Mouse (Mus musculus): ENCODE measurements at regions not wholly inside any gene's neighbourhood (a gene's known extent, or its start where the extent isn't known, plus 50 kb on each side); places are given as distances from the start of the nearest gene placed in this dataset.
A peak's percentile ranks its signal among the peaks of the same experiment; 100 is the strongest.

- Histone ChIP-seq H3K9me3 (ENCODE audit: control insufficient read depth, low read length) (no peaks in the 10 kb centered on the region), H3K27ac (ENCODE audit: low read depth, low read length) (no peak overlapping the region), H3K9ac (ENCODE audit: low read length) (no peak overlapping the region), H3K4me1 (ENCODE audit: control insufficient read depth, insufficient read depth, low read length) (no peaks in the 10 kb centered on the region), H3K4me3 (ENCODE audit: low read depth, low read length) (no peak overlapping the region), H3K27me3 (ENCODE audit: control insufficient read depth, insufficient read depth, low read length) (no peaks in the 10 kb centered on the region), H3K4me2 (ENCODE audit: low read depth) (no peak overlapping the region), H3K36me3 (ENCODE audit: control insufficient read depth, insufficient read depth, low read length) (no peaks in the 10 kb centered on the region)
- DNase-seq (ENCODE audit: low spot score) (no peak), ATAC-seq (ENCODE audit: insufficient read depth, low FRiP score, low TSS enrichment) (no peak)
- 85% methylated on average over 3 of the region's 3 CpGs for WGBS
Observed at GRCm38 (mm10) chr2:148523401-148523800, 80.0 kb upstream of the Cd93 start.

GRCm38 (mm10) chr2:148522936-148523335 lies 79.6 kb upstream of the Cd93 start:
- no peaks in the 10 kb centered on the region for H3K9me3 ChIP-seq (ENCODE audit: control insufficient read depth, low read length)
- H3K4me2 ChIP-seq (ENCODE audit: low read depth), result no peak overlapping the region
- no peaks in the 10 kb centered on the region for H3K4me1 ChIP-seq (ENCODE audit: control insufficient read depth, insufficient read depth, low read length)
- no peak overlapping the region for H3K9ac ChIP-seq (ENCODE audit: low read length)
- DNase-seq (ENCODE audit: low spot score), result no peak
- no peaks in the 10 kb centered on the region for H3K27me3 ChIP-seq (ENCODE audit: control insufficient read depth, insufficient read depth, low read length)
- WGBS, result 87% methylated on average over 2 of the region's 2 CpGs
- H3K36me3 ChIP-seq (ENCODE audit: control insufficient read depth, insufficient read depth, low read length), result no peaks in the 10 kb centered on the region
- H3K27ac ChIP-seq (ENCODE audit: low read depth, low read length), result no peak overlapping the region
- no peak overlapping the region for H3K4me3 ChIP-seq (ENCODE audit: low read depth, low read length)
- no peak for ATAC-seq (ENCODE audit: insufficient read depth, low FRiP score, low TSS enrichment)

GRCm38 (mm10) chr2:148521966-148522575 lies 78.7 kb upstream of the Cd93 start:
- DNase-seq (ENCODE audit: low spot score), result peak; percentile 18
- no peak overlapping the region for H3K9ac ChIP-seq (ENCODE audit: low read length)
- no peak for ATAC-seq (ENCODE audit: insufficient read depth, low FRiP score, low TSS enrichment)
- H3K4me2 ChIP-seq (ENCODE audit: low read depth), result no peak overlapping the region
- H3K27me3 ChIP-seq (ENCODE audit: control insufficient read depth, insufficient read depth, low read length), result no peaks in the 10 kb centered on the region
- no peaks in the 10 kb centered on the region for H3K9me3 ChIP-seq (ENCODE audit: control insufficient read depth, low read length)
- no peak overlapping the region for H3K27ac ChIP-seq (ENCODE audit: low read depth, low read length)
- no peaks in the 10 kb centered on the region for H3K4me1 ChIP-seq (ENCODE audit: control insufficient read depth, insufficient read depth, low read length)
- no peak overlapping the region for H3K4me3 ChIP-seq (ENCODE audit: low read depth, low read length)
- 52% methylated on average over 5 of the region's 5 CpGs for WGBS
- H3K36me3 ChIP-seq (ENCODE audit: control insufficient read depth, insufficient read depth, low read length), result no peaks in the 10 kb centered on the region

- Histone ChIP-seq H3K36me3 (ENCODE audit: control insufficient read depth, insufficient read depth, low read length) (no peaks in the 10 kb centered on the region), H3K4me2 (ENCODE audit: low read depth) (no peak overlapping the region), H3K4me3 (ENCODE audit: low read depth, low read length) (no peak overlapping the region), H3K27me3 (ENCODE audit: control insufficient read depth, insufficient read depth, low read length) (no peaks in the 10 kb centered on the region), H3K9ac (ENCODE audit: low read length) (no peak overlapping the region), H3K9me3 (ENCODE audit: control insufficient read depth, low read length) (no peaks in the 10 kb centered on the region), H3K27ac (ENCODE audit: low read depth, low read length) (no peak overlapping the region), H3K4me1 (ENCODE audit: control insufficient read depth, insufficient read depth, low read length) (no peaks in the 10 kb centered on the region)
- DNase-seq (ENCODE audit: low spot score) (no peak), ATAC-seq (ENCODE audit: insufficient read depth, low FRiP score, low TSS enrichment) (no peak)
- WGBS, result 86% methylated on average over 7 of the region's 7 CpGs
Observed at GRCm38 (mm10) chr2:148520291-148520690, 76.9 kb upstream of the Cd93 start.

- Histone ChIP-seq H3K4me1 (ENCODE audit: control insufficient read depth, insufficient read depth, low read length) (no peaks in the 10 kb centered on the region), H3K4me3 (ENCODE audit: low read depth, low read length) (no peak overlapping the region), H3K9ac (ENCODE audit: low read length) (no peak overlapping the region), H3K27me3 (ENCODE audit: control insufficient read depth, insufficient read depth, low read length) (no peaks in the 10 kb centered on the region), H3K9me3 (ENCODE audit: control insufficient read depth, low read length) (no peaks in the 10 kb centered on the region), H3K27ac (ENCODE audit: low read depth, low read length) (no peak overlapping the region), H3K36me3 (ENCODE audit: control insufficient read depth, insufficient read depth, low read length) (no peaks in the 10 kb centered on the region), H3K4me2 (ENCODE audit: low read depth) (no peak overlapping the region)
- WGBS, result 68% methylated on average over 10 of the region's 10 CpGs
- ATAC-seq (ENCODE audit: insufficient read depth, low FRiP score, low TSS enrichment) (no peak), DNase-seq (ENCODE audit: low spot score) (no peak)
Observed at GRCm38 (mm10) chr2:148519689-148520290, 76.4 kb upstream of the Cd93 start.

- Histone ChIP-seq H3K4me3 (ENCODE audit: low read depth, low read length) (no peak overlapping the region), H3K9ac (ENCODE audit: low read length) (no peak overlapping the region), H3K4me2 (ENCODE audit: low read depth) (no peak overlapping the region), H3K27ac (ENCODE audit: low read depth, low read length) (no peak overlapping the region), H3K4me1 (ENCODE audit: control insufficient read depth, insufficient read depth, low read length) (no peaks in the 10 kb centered on the region), H3K36me3 (ENCODE audit: control insufficient read depth, insufficient read depth, low read length) (no peaks in the 10 kb centered on the region), H3K27me3 (ENCODE audit: control insufficient read depth, insufficient read depth, low read length) (no peaks in the 10 kb centered on the region), H3K9me3 (ENCODE audit: control insufficient read depth, low read length) (no peaks in the 10 kb centered on the region)
- DNase-seq (ENCODE audit: low spot score) (no peak), ATAC-seq (ENCODE audit: insufficient read depth, low FRiP score, low TSS enrichment) (no peak)
- 56% methylated on average over 1 of the region's 1 CpGs for WGBS
Observed at GRCm38 (mm10) chr2:148517906-148518305, 74.5 kb upstream of the Cd93 start.

GRCm38 (mm10) chr2:148510008-148510681 lies 66.8 kb upstream of the Cd93 start:
- Histone ChIP-seq H3K4me2 (ENCODE audit: low read depth) (no peak overlapping the region), H3K27me3 (ENCODE audit: control insufficient read depth, insufficient read depth, low read length) (no peaks in the 10 kb centered on the region), H3K9ac (ENCODE audit: low read length) (no peak overlapping the region), H3K4me1 (ENCODE audit: control insufficient read depth, insufficient read depth, low read length) (no peaks in the 10 kb centered on the region), H3K4me3 (ENCODE audit: low read depth, low read length) (no peak overlapping the region), H3K36me3 (ENCODE audit: control insufficient read depth, insufficient read depth, low read length) (no peaks in the 10 kb centered on the region), H3K27ac (ENCODE audit: low read depth, low read length) (no peak overlapping the region), H3K9me3 (ENCODE audit: control insufficient read depth, low read length) (no peaks in the 10 kb centered on the region)
- ATAC-seq (ENCODE audit: insufficient read depth, low FRiP score, low TSS enrichment), result no peak
- 84% methylated on average over 13 of the region's 13 CpGs for WGBS
- no peak for DNase-seq (ENCODE audit: low spot score)

GRCm38 (mm10) chr2:148509357-148509756 lies 66.0 kb upstream of the Cd93 start:
- 94% methylated on average over 4 of the region's 4 CpGs for WGBS
- no peaks in the 10 kb centered on the region for H3K27me3 ChIP-seq (ENCODE audit: control insufficient read depth, insufficient read depth, low read length)
- no peaks in the 10 kb centered on the region for H3K4me1 ChIP-seq (ENCODE audit: control insufficient read depth, insufficient read depth, low read length)
- ATAC-seq (ENCODE audit: insufficient read depth, low FRiP score, low TSS enrichment), result no peak
- DNase-seq (ENCODE audit: low spot score), result no peak
- H3K27ac ChIP-seq (ENCODE audit: low read depth, low read length), result no peak overlapping the region
- no peak overlapping the region for H3K4me2 ChIP-seq (ENCODE audit: low read depth)
- no peaks in the 10 kb centered on the region for H3K36me3 ChIP-seq (ENCODE audit: control insufficient read depth, insufficient read depth, low read length)
- no peak overlapping the region for H3K9ac ChIP-seq (ENCODE audit: low read length)
- no peaks in the 10 kb centered on the region for H3K9me3 ChIP-seq (ENCODE audit: control insufficient read depth, low read length)
- no peak overlapping the region for H3K4me3 ChIP-seq (ENCODE audit: low read depth, low read length)

GRCm38 (mm10) chr2:148507523-148507922 lies 64.2 kb upstream of the Cd93 start:
- no peak overlapping the region for H3K4me2 ChIP-seq (ENCODE audit: low read depth)
- no peak overlapping the region for H3K27ac ChIP-seq (ENCODE audit: low read depth, low read length)
- H3K9me3 ChIP-seq (ENCODE audit: control insufficient read depth, low read length), result no peaks in the 10 kb centered on the region
- H3K4me1 ChIP-seq (ENCODE audit: control insufficient read depth, insufficient read depth, low read length), result no peaks in the 10 kb centered on the region
- no peak overlapping the region for H3K9ac ChIP-seq (ENCODE audit: low read length)
- H3K4me3 ChIP-seq (ENCODE audit: low read depth, low read length), result no peak overlapping the region
- DNase-seq (ENCODE audit: low spot score) (no peak), ATAC-seq (ENCODE audit: insufficient read depth, low FRiP score, low TSS enrichment) (no peak)
- H3K36me3 ChIP-seq (ENCODE audit: control insufficient read depth, insufficient read depth, low read length), result no peaks in the 10 kb centered on the region
- no peaks in the 10 kb centered on the region for H3K27me3 ChIP-seq (ENCODE audit: control insufficient read depth, insufficient read depth, low read length)

Data from neural tube, embryonic 11.5 days (tissue).